Mouse (Mus musculus) lung, adult 2 months (tissue): ENCODE data around the gene Lrrc66.

ENCODE experiments used
- CTCF ChIP-seq: fragments of 200-500 bp; IDR thresholded peaks from 2 replicates; pipeline ENCODE4 v1.5.1; 2011; ENCODE audit warnings: mild to moderate bottlenecking, low read length, control low read depth; ENCODE audit not compliant: insufficient read depth
- POLR2A ChIP-seq: fragments of 200-500 bp; IDR thresholded peaks from 2 replicates; pipeline ENCODE4 v1.6.1; 2011; ENCODE audit warnings: low read depth, mild to moderate bottlenecking, control low read depth, low read length, borderline replicate concordance; ENCODE audit errors: extremely low read depth

DNA sequence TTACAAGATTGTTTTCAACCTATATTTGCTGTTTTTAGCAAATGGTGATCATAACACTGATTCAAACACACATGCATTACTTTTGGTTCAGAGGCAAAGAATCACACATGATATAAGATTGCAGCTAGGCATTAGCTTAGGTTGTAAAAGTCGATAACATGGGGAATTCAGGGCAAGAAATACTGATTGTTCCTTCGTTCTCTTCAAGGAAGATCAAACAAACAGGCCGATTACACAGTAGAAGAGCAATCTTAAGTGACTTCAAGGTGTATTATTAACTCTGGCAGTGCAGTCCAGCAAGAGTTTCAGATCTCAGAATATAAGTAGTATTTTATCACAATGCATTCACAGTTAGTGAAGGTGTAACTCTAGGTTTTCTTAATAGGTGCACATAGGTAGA, 45.2 kb downstream of the Lrrc66 start:
- TF ChIP-seq CTCF = no peak
- TF ChIP-seq POLR2A = no peak
